Mouse (Mus musculus): ENCODE measurements around the gene Mpc1.

GRCm38 (mm10) chr17:8311751-8312150, 29.0 kb downstream of the Mpc1 start:
- TF ChIP-seq CTCF (IDR thresholded peaks at IDR 0.05; ENCODE audit: extremely low read depth, insufficient read depth, insufficient read length, insufficient replicate concordance) = no peak
- TF ChIP-seq POLR2A (IDR thresholded peaks at IDR 0.05; ENCODE audit: low read depth, low read length) = no peak
